Mouse (Mus musculus): Measurements from ENCODE around the gene Eda. TPM values are rescaled to one million over a fixed set of nuclear protein-coding genes. Genes with fewer than 3 reads are reported as not detected.

Eda gene
- 0.08 and 0.28 TPM in 2 replicates for polyA plus RNA-seq (2012; rRNA removed; ENCODE audit: low replicate concordance)

GRCm38 (mm10) chrX:99975250-99975984 lies at the start of gene Eda:
Gene Eda (plus strand): TSS chrX:99975606.

GRCm38 (mm10) chrX:100428693-100429092 lies 453.3 kb downstream of the Eda start, which contains the start of gene Otud6a:
Gene Otud6a (plus strand): TSS chrX:100429013.

DNA sequence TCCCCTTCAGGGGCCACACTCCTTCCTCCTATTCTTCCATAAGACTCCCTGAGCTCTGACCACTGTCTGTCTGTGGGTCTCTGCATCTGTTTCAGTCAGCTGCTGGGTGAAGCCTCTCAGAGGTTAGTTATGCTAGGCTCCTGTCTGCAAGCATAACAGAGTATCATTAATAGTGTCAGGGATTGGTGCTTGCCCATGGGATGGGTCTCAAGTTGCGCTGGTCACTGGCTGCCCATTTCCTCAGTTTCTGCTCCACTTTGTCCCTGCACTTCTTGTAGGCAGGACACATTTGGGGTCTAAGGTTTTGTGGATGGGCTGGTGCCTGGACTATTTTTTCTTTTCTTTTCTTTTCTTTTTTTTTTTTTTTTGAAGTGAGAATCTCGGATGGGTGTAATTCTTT lies 467.2 kb downstream of the Eda start, which contains the start of gene Awat2:
Gene Awat2, minus strand, starts transcription at position 101 of the 400 bp plus-strand sequence.

Other genes with a start within 250 kb of the Eda start
- 0.02 and 0.09 TPM in 2 replicates for gene Tmem28, start 154.6 kb upstream of the Eda start, polyA plus RNA-seq (2012; rRNA removed; ENCODE audit: low replicate concordance)